Mouse (Mus musculus) myocyte (in vitro differentiated cells): Measurements from ENCODE around the gene Raf1.

ENCODE experiments used
- MAX ChIP-seq: IDR thresholded peaks from one replicate; pipeline ENCODE4 v1.6.1; 2011; ENCODE audit warnings: low read depth, mild to moderate bottlenecking, control low read depth
- MYOG ChIP-seq, 3 experiments: IDR thresholded peaks; one replicate each; pipeline ENCODE4 v1.6.1; 2011; ENCODE audit warnings: control low read depth in 2 of 3, low read depth in 2 of 3, mild to moderate bottlenecking in 2 of 3; ENCODE audit not compliant: insufficient read length in 2 of 3, control insufficient read depth in 1 of 3, insufficient read depth in 1 of 3
- POLR2A ChIP-seq: IDR thresholded peaks from one replicate; pipeline ENCODE4 v1.6.1; 2011; ENCODE audit warnings: low read depth, mild to moderate bottlenecking, control low read depth, moderate library complexity; ENCODE audit not compliant: insufficient read length
- TCF12 ChIP-seq: IDR thresholded peaks from one replicate; pipeline ENCODE4 v1.6.1; 2011; ENCODE audit warnings: mild to moderate bottlenecking, control low read depth; ENCODE audit not compliant: poor library complexity, insufficient read depth, severe bottlenecking
- TCF3 ChIP-seq: IDR thresholded peaks from one replicate; pipeline ENCODE4 v1.6.1; 2011; ENCODE audit warnings: low read depth, control low read depth; ENCODE audit not compliant: insufficient read length
- USF1 ChIP-seq: IDR thresholded peaks from one replicate; pipeline ENCODE4 v1.6.1; 2011; ENCODE audit warnings: low read depth, mild to moderate bottlenecking, control low read depth, moderate library complexity

GRCm38 (mm10) chr6:115606461-115606860, 70.0 kb downstream of the Raf1 start:
- no peak for TF ChIP-seq TCF3
- no peak for TF ChIP-seq USF1
- no peak for TF ChIP-seq MAX
- TF ChIP-seq POLR2A = no peak
- TF ChIP-seq MYOG (IDR thresholded peaks at IDR 0.05; ENCODE audit: control insufficient read depth in 1 of 3, insufficient read depth in 1 of 3, insufficient read length in 2 of 3, low read depth in 2 of 3) = no peak
- no peak for TF ChIP-seq TCF12
